Mouse (Mus musculus) kidney, adult 2 months (tissue): ENCODE measurements around the gene Hist1h2bh. TPM values are rescaled to one million over a fixed set of nuclear protein-coding genes. Genes with fewer than 3 reads are reported as not detected.

ENCODE experiments used
- DNase-seq: peaks from one replicate; pipeline ENCODE4 v3.0.0; 2021
- H3K27ac ChIP-seq: fragments of 200-500 bp; 2 replicates; pipeline ENCODE4 v1.5.1; 2012; ENCODE audit warnings: low read depth, low read length, control low read depth, inconsistent platforms; ENCODE audit not compliant: insufficient read depth
- H3K27me3 ChIP-seq: fragments of 200-500 bp; replicated peaks from 2 replicates; pipeline ENCODE4 v1.6.1; 2012; ENCODE audit warnings: mild to moderate bottlenecking, moderate library complexity, low read length, inconsistent platforms; ENCODE audit not compliant: control insufficient read depth, insufficient read depth
- H3K36me3 ChIP-seq: fragments of 200-500 bp; 2 replicates; pipeline ENCODE4 v1.6.1; 2012; ENCODE audit warnings: mild to moderate bottlenecking, moderate library complexity, low read length, inconsistent platforms; ENCODE audit not compliant: control insufficient read depth, insufficient read depth
- H3K4me1 ChIP-seq: fragments of 200-500 bp; 2 replicates; pipeline ENCODE4 v1.6.1; 2011; ENCODE audit warnings: low read length; ENCODE audit not compliant: control insufficient read depth, insufficient read depth
- H3K4me3 ChIP-seq: fragments of 200-500 bp; 2 replicates; pipeline ENCODE4 v1.5.1; 2011; ENCODE audit warnings: mild to moderate bottlenecking, low read depth, low read length, control low read depth; ENCODE audit not compliant: insufficient read depth
- CTCF ChIP-seq: fragments of 200-500 bp; conservative IDR thresholded peaks from 2 replicates; pipeline ENCODE4 v1.5.1; 2011; ENCODE audit warnings: low read depth, mild to moderate bottlenecking, control low read depth, low read length, moderate library complexity, mixed read lengths; ENCODE audit not compliant: insufficient read depth, insufficient read length
- POLR2A ChIP-seq: fragments of 200-500 bp; IDR thresholded peaks from one replicate; pipeline ENCODE4 v1.6.1; 2011; ENCODE audit warnings: low read depth, low read length, control low read depth
- WGBS: fragments of 180-500 bp; shearing (Covaris S2); methylation state at CpG from one replicate; pipeline ENCODE4 v1.1.7; 2018; 5-methylcytosine and 5-hydroxymethylcytosine counted together
- polyA plus RNA-seq: library from polyadenylated mRNA; depleted of rRNA; stranded (reverse); fragments of >200 nt; gene quantifications from 2 replicates; pipeline ENCODE4 v1.2.3, GENCODE M21; 2012

The Hist1h2bh gene
- polyA plus RNA-seq, 1 experiment, result 0.36 TPM

- Histone ChIP-seq H3K4me3 (peak overlapping the region; percentile 80), H3K4me1 (no peaks in the 10 kb centered on the region), H3K27ac (peak overlapping the region; percentile 81; the same call in 1 of the 2 replicates), H3K36me3 (no peaks in the 10 kb centered on the region), H3K27me3 (no peaks in the 10 kb centered on the region)
- peak; percentile 89 for DNase-seq
- TF ChIP-seq POLR2A, result no peak
- TF ChIP-seq CTCF, result no peak
- 1% methylated on average over 19 of the region's 19 CpGs for WGBS
Observed at GRCm38 (mm10) chr13:23516822-23517602, 26.2 kb downstream of the Hist1h2bh start.

DNA sequence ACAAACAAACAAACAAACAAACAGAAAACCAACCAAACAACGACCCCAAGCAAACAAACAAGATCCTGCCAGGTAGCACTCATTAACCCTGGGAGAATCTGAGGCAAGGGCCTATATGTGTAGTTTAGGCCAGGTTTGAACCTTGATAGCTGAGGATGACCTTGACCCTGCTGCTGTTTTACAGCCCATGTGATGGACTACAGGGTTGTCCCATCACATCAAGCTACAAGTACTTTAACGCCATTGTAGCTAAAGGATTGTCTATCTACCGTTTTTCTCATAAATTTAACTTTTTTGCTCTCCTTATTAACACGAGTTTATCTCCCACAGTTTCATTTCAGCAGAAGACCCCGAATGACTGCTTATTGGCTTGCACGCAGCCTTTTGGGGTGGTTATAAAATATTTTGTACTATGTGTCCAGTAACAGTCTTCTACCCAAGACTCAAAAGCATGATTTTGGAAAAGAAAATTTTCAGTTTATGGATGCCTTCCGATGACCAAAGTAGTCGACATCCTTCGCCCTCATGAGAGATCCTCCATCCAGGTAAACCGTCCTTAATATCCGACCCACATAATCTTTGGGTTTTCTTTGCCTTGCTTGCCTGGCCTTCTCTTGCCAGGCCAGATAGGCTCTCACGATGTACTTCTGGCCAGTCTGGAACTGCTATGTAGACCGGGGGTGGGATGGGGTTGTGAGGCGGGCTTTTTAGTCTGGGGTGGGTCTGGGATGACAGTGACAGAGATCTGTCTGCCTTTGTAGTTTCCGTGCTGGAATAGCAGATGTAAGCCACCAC, 27.2 kb downstream of the Hist1h2bh start:
- H3K27ac ChIP-seq, result no peak overlapping the region
- H3K4me1 ChIP-seq, result no peaks in the 10 kb centered on the region
- no peak overlapping the region for H3K4me3 ChIP-seq
- WGBS, result 66% methylated on average over 15 of the region's 15 CpGs
- TF ChIP-seq POLR2A (no peak), CTCF (no peak)
- H3K27me3 ChIP-seq, result no peaks in the 10 kb centered on the region
- DNase-seq, result no peak
- no peaks in the 10 kb centered on the region for H3K36me3 ChIP-seq

GRCm38 (mm10) chr13:23515281-23515680, 27.9 kb downstream of the Hist1h2bh start:
- WGBS, result 87% methylated on average over 5 of the region's 5 CpGs
- TF ChIP-seq CTCF (no peak), POLR2A (no peak)
- Histone ChIP-seq H3K27me3 (no peaks in the 10 kb centered on the region), H3K27ac (no peak overlapping the region), H3K4me1 (no peaks in the 10 kb centered on the region), H3K36me3 (no peaks in the 10 kb centered on the region), H3K4me3 (no peak overlapping the region)
- no peak for DNase-seq

DNA sequence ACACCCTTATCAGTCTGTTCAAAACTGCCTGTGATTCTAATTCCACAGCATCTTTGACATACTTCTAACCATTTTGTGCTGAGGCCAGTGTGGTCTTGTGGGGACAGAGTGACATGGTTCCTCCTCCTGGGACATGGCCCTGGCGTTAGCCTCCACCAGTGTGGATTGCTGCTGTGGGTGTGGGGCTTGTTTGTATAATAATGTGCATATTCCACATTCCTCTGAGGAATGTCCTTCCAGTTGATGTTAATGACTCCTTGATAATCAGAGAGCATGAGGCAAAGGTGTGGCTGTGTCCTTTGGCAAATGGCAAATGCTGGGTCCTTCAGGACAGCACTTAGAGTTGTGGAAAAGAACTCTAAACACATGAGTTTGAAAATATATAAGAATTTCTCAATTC, 29.7 kb downstream of the Hist1h2bh start:
- Histone ChIP-seq H3K36me3 (no peaks in the 10 kb centered on the region), H3K27ac (no peak overlapping the region), H3K4me3 (no peak overlapping the region), H3K27me3 (no peaks in the 10 kb centered on the region), H3K4me1 (no peaks in the 10 kb centered on the region)
- DNase-seq, result no peak
- TF ChIP-seq CTCF (no peak), POLR2A (no peak)
- 79% methylated on average over 1 of the region's 1 CpGs for WGBS

DNA sequence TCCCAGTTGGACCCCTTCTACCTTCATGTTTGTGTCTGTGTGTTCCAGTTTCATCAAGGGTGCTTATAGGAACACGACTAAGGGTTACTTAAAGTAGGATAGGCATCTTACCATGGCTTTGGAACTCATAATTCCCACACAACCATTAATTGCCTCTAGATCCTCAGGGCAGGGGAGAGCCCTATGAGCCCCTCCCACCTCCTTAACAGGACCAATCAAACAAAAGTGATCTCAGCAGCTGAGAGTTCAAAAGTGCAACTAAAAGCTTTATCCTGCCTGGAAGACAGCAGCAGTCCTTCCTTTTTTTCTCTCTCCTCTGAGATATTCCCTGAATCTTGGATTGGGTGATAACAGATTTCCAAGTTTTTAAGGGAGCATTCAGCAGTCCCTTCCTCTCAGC, 33.1 kb downstream of the Hist1h2bh start:
- TF ChIP-seq POLR2A (no peak), CTCF (no peak)
- Histone ChIP-seq H3K27ac (no peak overlapping the region), H3K4me1 (no peaks in the 10 kb centered on the region), H3K4me3 (no peak overlapping the region), H3K36me3 (no peaks in the 10 kb centered on the region), H3K27me3 (no peaks in the 10 kb centered on the region)
- 56% methylated on average over 1 of the region's 1 CpGs for WGBS
- DNase-seq, result no peak

GRCm38 (mm10) chr13:23506819-23507515, 36.2 kb downstream of the Hist1h2bh start:
- Histone ChIP-seq H3K27me3 (no peaks in the 10 kb centered on the region), H3K4me1 (no peaks in the 10 kb centered on the region), H3K36me3 (no peaks in the 10 kb centered on the region), H3K4me3 (no peak overlapping the region), H3K27ac (no peak overlapping the region)
- WGBS, result 65% methylated on average over 14 of the region's 14 CpGs
- TF ChIP-seq CTCF (no peak), POLR2A (no peak)
- no peak for DNase-seq
